Mouse (Mus musculus) thymus, adult 2 months (tissue): ENCODE results near the gene Reep6.

Experiments
- CTCF ChIP-seq: fragments of 200-500 bp; IDR thresholded peaks from 2 replicates; pipeline ENCODE4 v1.5.1; 2012; ENCODE audit warnings: mild to moderate bottlenecking, control low read depth, low read length, moderate library complexity, borderline replicate concordance; ENCODE audit not compliant: control insufficient read depth, poor library complexity, insufficient read depth; ENCODE audit errors: extremely low read depth
- POLR2A ChIP-seq: fragments of 200-500 bp; IDR thresholded peaks from 2 replicates; pipeline ENCODE4 v1.6.1; 2012; ENCODE audit warnings: mild to moderate bottlenecking, low read length, control low read depth, moderate library complexity; ENCODE audit not compliant: control insufficient read depth, poor library complexity, insufficient read depth; ENCODE audit errors: extremely low read depth

DNA sequence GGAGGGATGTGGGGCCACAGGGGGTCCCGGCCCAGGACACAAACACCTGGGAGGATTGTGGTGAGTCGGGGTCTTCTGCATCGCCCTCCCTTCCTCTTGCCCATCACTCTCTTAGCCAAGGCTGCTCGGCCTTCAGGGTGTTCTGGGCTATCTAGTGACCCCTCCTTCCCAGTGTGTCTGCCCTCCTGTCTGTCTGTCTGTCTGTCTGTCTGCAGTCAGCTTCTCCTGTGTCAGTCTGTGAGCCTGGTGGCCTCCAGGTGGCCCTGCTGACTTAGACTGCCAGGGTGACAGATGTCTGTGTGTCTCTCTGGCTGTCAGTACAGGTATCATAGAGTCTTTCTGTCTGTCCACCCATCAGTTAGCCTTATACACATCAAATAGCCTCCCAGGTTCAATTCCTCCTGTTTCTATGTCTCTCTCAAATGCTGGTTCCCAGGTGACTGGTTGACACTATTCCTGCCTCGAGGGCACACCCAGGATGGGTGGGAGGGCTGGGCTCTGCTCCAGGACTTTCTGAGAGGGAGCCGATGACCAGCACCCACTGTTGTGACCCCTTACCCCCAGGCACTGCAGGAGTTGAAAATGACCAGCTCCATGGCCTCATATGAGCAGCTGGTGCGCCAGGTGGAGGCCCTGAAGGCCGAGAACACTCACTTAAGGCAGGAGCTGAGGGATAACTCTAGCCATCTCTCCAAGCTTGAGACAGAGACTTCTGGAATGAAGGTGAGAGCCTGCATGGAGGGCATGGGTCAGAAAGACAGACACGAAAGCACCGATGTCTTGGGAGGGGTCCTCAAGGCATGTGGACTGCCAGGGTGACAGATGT is 28.3 kb upstream of the Reep6 start:
- no peak for TF ChIP-seq POLR2A
- TF ChIP-seq CTCF = no peak
